Mouse (Mus musculus) limb, embryonic 12.5 days (tissue): ENCODE measurements around the gene Srm. TPM values are rescaled to one million over a fixed set of nuclear protein-coding genes. Genes with fewer than 3 reads are reported as not detected.

Source experiments
- ATAC-seq: fragments of 200-750 bp; cut with Nextera tagmentation; 2 replicates; pipeline ENCODE4 v1.8.0; 2017; ENCODE audit warnings: low read depth, moderate TSS enrichment; ENCODE audit not compliant: insufficient number of reproducible peaks, insufficient read depth, low FRiP score, low TSS enrichment
- H3K27ac ChIP-seq: fragments of 300-500 bp; sonication (generic); 2 replicates; pipeline ENCODE4 v1.5.1; 2016; ENCODE audit warnings: mild to moderate bottlenecking, moderate library complexity
- H3K27me3 ChIP-seq: fragments of 300-500 bp; sonication (generic); 2 replicates; pipeline ENCODE4 v1.6.1; 2016; ENCODE audit warnings: mild to moderate bottlenecking, moderate library complexity
- H3K36me3 ChIP-seq: fragments of 300-500 bp; sonication (generic); 2 replicates; pipeline ENCODE4 v1.6.1; 2016; ENCODE audit warnings: mild to moderate bottlenecking, moderate library complexity
- H3K4me1 ChIP-seq: fragments of 300-500 bp; sonication (generic); replicated peaks from 2 replicates; pipeline ENCODE4 v1.6.1; 2016
- H3K4me2 ChIP-seq: fragments of 300-500 bp; sonication (generic); 2 replicates; pipeline ENCODE4 v1.6.1; 2016; ENCODE audit warnings: mild to moderate bottlenecking, moderate library complexity
- H3K4me3 ChIP-seq: fragments of 300-500 bp; sonication (generic); replicated peaks from 2 replicates; pipeline ENCODE4 v1.5.1; 2016; ENCODE audit warnings: mild to moderate bottlenecking
- H3K9ac ChIP-seq: fragments of 300-500 bp; sonication (generic); replicated peaks from 2 replicates; pipeline ENCODE4 v1.6.1; 2016; ENCODE audit warnings: mild to moderate bottlenecking, moderate library complexity
- H3K9me3 ChIP-seq: fragments of 300-500 bp; sonication (generic); 2 replicates; pipeline ENCODE4 v1.6.1; 2016; ENCODE audit warnings: mild to moderate bottlenecking, moderate library complexity
- WGBS: fragments of 180-500 bp; shearing (Covaris S2); methylation state at CpG from one replicate; pipeline ENCODE4 v1.1.7; 2016; 5-methylcytosine and 5-hydroxymethylcytosine counted together
- polyA plus RNA-seq: library from polyadenylated mRNA; unstranded; fragments of >200 nt; fragmentation: Nextera tagmentation; extraction: Ambion mirVana; gene quantifications from 2 replicates; pipeline ENCODE4 v1.2.1, GENCODE M21; 2016

Srm gene
- polyA plus RNA-seq, 1 experiment from 2014 or later: 190 TPM

DNA sequence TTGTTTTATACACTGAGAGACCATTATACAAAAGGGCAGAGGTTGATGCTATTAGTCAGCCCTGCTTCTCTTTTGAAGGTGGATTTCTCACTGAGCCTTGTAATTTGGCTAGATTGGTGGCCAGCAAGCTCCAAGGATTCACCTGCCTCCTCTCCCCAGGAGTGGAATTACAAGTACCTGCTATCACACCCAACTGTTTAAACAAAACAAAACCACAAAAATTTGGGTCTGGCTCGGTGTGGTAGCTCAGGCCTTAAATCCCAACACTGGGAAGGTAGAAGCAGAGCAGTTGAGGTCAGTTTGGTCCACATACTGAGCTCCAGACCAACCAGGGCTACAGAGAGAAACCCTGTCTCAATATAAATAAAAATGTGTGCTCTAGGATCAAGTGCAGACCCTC is 28.5 kb downstream of the Srm start:
- Histone ChIP-seq H3K4me2 (no peak overlapping the region), H3K4me1 (peaks cover 11% of the 10 kb centered on the region), H3K9me3 (no peaks in the 10 kb centered on the region), H3K27me3 (no peaks in the 10 kb centered on the region), H3K9ac (no peak overlapping the region), H3K36me3 (peaks cover 94% of the 10 kb centered on the region), H3K27ac (no peak overlapping the region), H3K4me3 (no peak overlapping the region)
- 69% methylated on average over 1 of the region's 1 CpGs for WGBS
- no peak for ATAC-seq

DNA sequence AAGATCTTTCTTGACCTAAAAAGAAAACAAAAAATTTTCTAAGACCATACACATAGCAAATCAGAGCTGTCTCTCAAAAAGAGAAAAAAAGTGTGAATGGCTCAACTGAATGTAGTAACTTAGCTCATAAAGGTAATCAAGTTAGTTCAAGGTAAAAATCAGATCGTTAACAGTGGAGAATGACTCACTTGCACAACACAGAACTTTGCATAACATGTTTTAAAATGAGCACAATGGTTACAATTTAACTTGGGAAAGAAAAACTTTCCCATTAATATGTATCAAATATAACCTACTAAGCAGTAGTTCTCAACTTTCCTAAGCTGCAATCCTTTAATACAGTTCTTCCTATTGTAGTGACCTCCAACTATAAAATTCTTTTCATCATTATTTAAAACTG is 29.4 kb downstream of the Srm start:
- Histone ChIP-seq H3K9me3 (no peaks in the 10 kb centered on the region), H3K27ac (no peak overlapping the region), H3K9ac (no peak overlapping the region), H3K4me1 (peaks cover 17% of the 10 kb centered on the region), H3K4me2 (no peak overlapping the region), H3K36me3 (peaks cover 89% of the 10 kb centered on the region), H3K4me3 (no peak overlapping the region), H3K27me3 (no peaks in the 10 kb centered on the region)
- ATAC-seq: no peak
- 92% methylated on average over 1 of the region's 1 CpGs for WGBS

- Histone ChIP-seq H3K27ac (no peak overlapping the region), H3K4me3 (no peak overlapping the region), H3K9me3 (no peaks in the 10 kb centered on the region), H3K27me3 (no peaks in the 10 kb centered on the region), H3K4me2 (no peak overlapping the region), H3K9ac (no peak overlapping the region), H3K36me3 (peaks cover 72% of the 10 kb centered on the region), H3K4me1 (peaks cover 17% of the 10 kb centered on the region)
- 93% methylated on average over 4 of the region's 4 CpGs for WGBS
- ATAC-seq: no peak
Observed at GRCm38 (mm10) chr4:148622485-148622884, 31.2 kb downstream of the Srm start.

GRCm38 (mm10) chr4:148623609-148624008 is 32.3 kb downstream of the Srm start:
- H3K4me1 ChIP-seq: peaks cover 17% of the 10 kb centered on the region
- no peaks in the 10 kb centered on the region for H3K9me3 ChIP-seq
- no peak overlapping the region for H3K27ac ChIP-seq
- no peak overlapping the region for H3K4me3 ChIP-seq
- 89% methylated on average over 4 of the region's 4 CpGs for WGBS
- H3K36me3 ChIP-seq: peaks cover 65% of the 10 kb centered on the region
- no peaks in the 10 kb centered on the region for H3K27me3 ChIP-seq
- ATAC-seq: no peak
- no peak overlapping the region; the same call in 1 of the 2 replicates for H3K9ac ChIP-seq
- peak overlapping the region; percentile 8; the same call in 1 of the 2 replicates for H3K4me2 ChIP-seq

DNA sequence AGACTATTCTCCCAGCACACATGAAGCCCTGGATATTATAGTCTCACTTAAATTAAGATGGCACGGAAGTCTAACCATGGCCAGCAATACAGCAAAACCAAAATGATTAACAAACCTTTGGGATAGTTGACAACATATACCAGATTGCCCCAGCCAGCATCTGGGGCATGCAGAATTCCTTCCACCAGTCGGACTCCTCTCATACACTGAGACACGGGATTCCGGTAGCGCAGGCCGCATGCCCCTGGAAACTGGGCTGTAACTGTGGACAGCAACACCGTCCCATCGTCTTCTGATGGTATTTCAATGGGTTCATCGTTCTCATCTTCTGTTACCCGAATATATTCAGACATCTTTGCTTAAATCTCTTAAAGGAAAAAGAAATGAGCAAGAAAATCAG is 33.7 kb downstream of the Srm start:
- Histone ChIP-seq H3K9ac (no peak overlapping the region), H3K4me3 (peak overlapping the region; percentile 99), H3K9me3 (no peaks in the 10 kb centered on the region), H3K4me1 (peaks cover 17% of the 10 kb centered on the region), H3K36me3 (peaks cover 50% of the 10 kb centered on the region), H3K27me3 (no peaks in the 10 kb centered on the region), H3K27ac (no peak overlapping the region), H3K4me2 (peak overlapping the region; percentile 82)
- 88% methylated on average over 10 of the region's 10 CpGs for WGBS
- no peak for ATAC-seq

GRCm38 (mm10) chr4:148625756-148626622 is 34.7 kb downstream of the Srm start:
- Histone ChIP-seq H3K9me3 (no peaks in the 10 kb centered on the region), H3K4me2 (peak overlapping the region; percentile 82), H3K4me1 (peaks cover 17% of the 10 kb centered on the region), H3K27me3 (no peaks in the 10 kb centered on the region), H3K27ac (peak overlapping the region; percentile 98), H3K36me3 (peaks cover 42% of the 10 kb centered on the region), H3K4me3 (peak overlapping the region; percentile 99), H3K9ac (peak overlapping the region; percentile 100)
- WGBS: under 1% methylated on average over 57 of the region's 57 CpGs
- ATAC-seq: peak; percentile 45

DNA sequence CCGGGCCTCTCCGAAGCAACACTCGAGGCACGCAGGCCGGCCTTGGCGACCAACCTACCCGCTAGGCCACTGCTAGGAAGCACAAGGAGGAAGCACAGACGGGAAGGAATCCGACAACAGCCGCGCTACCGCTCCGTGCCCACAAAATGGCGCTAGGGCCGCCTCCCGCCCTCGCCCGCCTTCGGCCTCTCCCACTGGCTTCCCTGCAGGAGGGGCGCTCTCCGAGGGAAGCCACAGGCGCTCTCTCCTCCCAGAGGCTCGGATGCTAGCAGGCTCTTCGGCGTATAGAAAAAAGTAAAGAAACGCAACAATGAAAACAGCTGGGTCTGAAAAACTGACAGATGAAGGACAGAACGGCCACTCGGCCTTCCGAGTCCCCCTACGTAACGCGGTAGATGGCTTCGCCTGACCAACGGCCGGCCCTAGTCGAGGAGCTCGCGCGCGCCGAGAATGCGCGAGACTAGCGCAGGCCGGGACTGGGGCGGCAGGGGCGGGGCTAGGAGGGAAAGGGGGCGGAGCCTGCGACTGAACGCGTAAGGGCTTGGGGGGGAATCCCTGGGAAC is 35.4 kb downstream of the Srm start, which contains the start of gene Tardbp:
Tardbp (minus strand) TSS at position 397 of the 563 bp plus-strand sequence.
- H3K4me2 ChIP-seq: peak within 1 kb of the TSS; percentile 82
- peak; percentile 93 for ATAC-seq
- H3K27me3 ChIP-seq: no peaks in the 10 kb centered on the region
- H3K36me3 ChIP-seq: peaks cover 35% of the 10 kb centered on the region
- no peaks in the 10 kb centered on the region for H3K9me3 ChIP-seq
- peak within 1 kb of the TSS; percentile 100 for H3K9ac ChIP-seq
- WGBS: under 1% methylated on average over 51 of the region's 51 CpGs
- peaks cover 17% of the 10 kb centered on the region for H3K4me1 ChIP-seq
- H3K27ac ChIP-seq: peak within 1 kb of the TSS; percentile 98
- H3K4me3 ChIP-seq: peak within 1 kb of the TSS; percentile 99

GRCm38 (mm10) chr4:148627246-148627645 is 35.9 kb downstream of the Srm start:
- 64% methylated on average over 3 of the region's 3 CpGs for WGBS
- Histone ChIP-seq H3K27ac (peak overlapping the region; percentile 98), H3K9me3 (no peaks in the 10 kb centered on the region), H3K4me2 (peak overlapping the region; percentile 82), H3K4me3 (peak overlapping the region; percentile 99), H3K27me3 (no peaks in the 10 kb centered on the region), H3K9ac (0 out of 2 replicates have a peak overlapping the region, but pooled peaks have one; percentile 34), H3K4me1 (peaks cover 17% of the 10 kb centered on the region), H3K36me3 (peaks cover 29% of the 10 kb centered on the region)
- ATAC-seq: peak; percentile 8; the same call in 1 of the 2 replicates

DNA sequence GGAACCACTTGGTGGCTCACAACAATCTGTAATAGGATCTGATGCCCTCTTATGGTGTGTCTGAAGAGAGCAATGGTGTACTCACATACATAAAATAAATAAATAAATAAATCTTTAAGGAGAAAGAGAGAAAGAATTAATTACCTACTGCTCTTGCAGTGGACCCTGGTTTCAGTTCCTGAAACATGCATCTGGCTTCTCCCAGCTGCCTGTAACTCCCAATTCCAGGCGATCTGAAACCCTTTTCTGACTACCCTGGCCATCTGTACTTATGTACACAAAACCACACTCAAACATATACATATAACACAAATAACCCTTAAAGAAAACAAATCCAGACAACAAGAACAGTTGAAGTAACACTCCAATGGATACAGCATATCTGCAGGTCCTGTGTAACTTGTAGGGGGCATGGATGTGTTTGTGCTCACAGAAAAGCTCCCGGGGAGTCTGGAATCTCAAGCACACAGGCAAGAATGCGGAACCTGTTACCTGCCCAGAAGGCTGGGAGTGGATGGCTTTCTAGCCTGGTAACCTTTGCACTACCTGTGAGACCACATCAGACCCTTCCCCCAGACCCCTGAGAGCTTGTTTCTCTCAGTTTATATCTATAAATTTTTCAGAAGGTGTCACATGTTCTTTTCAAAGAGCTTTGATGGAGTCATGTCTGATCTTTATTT is 40.9 kb downstream of the Srm start:
- no peaks in the 10 kb centered on the region for H3K9me3 ChIP-seq
- H3K27me3 ChIP-seq: no peaks in the 10 kb centered on the region
- H3K4me3 ChIP-seq: no peak overlapping the region
- no peaks in the 10 kb centered on the region for H3K36me3 ChIP-seq
- no peak overlapping the region for H3K27ac ChIP-seq
- no peak overlapping the region for H3K4me2 ChIP-seq
- WGBS: 72% methylated on average over 3 of the region's 3 CpGs
- ATAC-seq: no peak
- no peak overlapping the region for H3K9ac ChIP-seq
- no peaks in the 10 kb centered on the region; the same call in 1 of the 2 replicates for H3K4me1 ChIP-seq

GRCm38 (mm10) chr4:148633395-148634061 is 42.2 kb downstream of the Srm start:
- H3K4me3 ChIP-seq: no peak overlapping the region
- peaks cover 3% of the 10 kb centered on the region; the same call in 1 of the 2 replicates for H3K27me3 ChIP-seq
- 67% methylated on average over 2 of the region's 2 CpGs for WGBS
- H3K9me3 ChIP-seq: no peaks in the 10 kb centered on the region
- ATAC-seq: no peak
- H3K27ac ChIP-seq: no peak overlapping the region
- no peak overlapping the region for H3K4me2 ChIP-seq
- H3K9ac ChIP-seq: no peak overlapping the region
- no peaks in the 10 kb centered on the region for H3K4me1 ChIP-seq
- no peaks in the 10 kb centered on the region for H3K36me3 ChIP-seq
